Comparison of ENCODE assay signal across 10 mouse cellular contexts in the genomic region with DNA sequence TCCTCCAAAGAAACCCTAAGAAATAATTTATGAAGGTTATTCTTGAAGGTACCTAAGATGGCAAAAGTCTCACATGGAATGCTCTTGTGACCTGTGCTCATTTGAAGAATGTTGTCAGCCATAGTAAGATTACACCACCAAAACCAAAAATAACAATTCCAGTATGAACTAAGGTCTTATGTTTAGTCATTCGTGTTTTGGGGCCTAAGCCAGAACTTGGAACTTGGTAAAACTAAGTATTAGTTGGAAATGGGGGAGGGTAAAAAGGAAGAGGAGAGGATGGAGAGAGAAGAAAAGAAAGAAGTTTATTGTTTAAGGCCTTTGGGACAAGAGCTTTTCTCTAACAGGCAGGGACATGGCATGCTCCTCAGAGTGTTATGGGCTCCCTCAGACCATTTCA.
"Had no signal": no experiment of that assay in that cellular context is flagged by ENCODE, and none has a peak within 500 bp of the region (broad histone marks: within the 10 kb centered on the region; RNA-seq: fewer than 3 reads in every experiment).

No protein-coding gene starts in this region.

- DNase-seq: liver, postnatal 0 days; lung, adult 2 months; lung, postnatal 14 days; lung, postnatal 36 days; midbrain, embryonic 14.5 days; retina, postnatal 1 day; right cerebral cortex, postnatal 14 days; thymus, adult 2 months; thymus, postnatal 25 days; thymus, postnatal 4 days had no signal
